Mouse (Mus musculus): ENCODE measurements around the gene Pla2g2d. TPM values are rescaled to one million over a fixed set of nuclear protein-coding genes. Genes with fewer than 3 reads are reported as not detected.

Gene Pla2g2d
- polyA plus RNA-seq, 1 experiment from 2014 or later = 0.18 TPM

DNA sequence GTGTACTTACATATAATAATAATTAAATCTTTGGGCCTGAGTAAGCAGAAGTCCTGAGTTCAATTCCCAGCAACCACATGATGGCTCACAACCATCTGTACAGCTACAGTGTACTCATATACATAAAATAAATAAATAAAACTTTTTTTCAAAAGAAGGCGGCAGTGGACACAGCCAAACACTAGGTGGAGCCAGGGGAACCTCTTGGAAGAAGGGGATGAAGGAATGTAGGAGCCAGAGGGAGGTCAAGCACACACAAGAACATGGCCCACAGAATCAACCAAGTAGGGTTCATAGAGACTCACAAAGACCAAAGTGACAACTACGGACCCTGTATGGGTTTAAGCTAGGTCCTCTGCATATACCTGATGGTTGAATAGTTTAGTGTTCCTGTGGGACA is 49.1 kb downstream of the Pla2g2d start:
- H3K36me3 ChIP-seq (ENCODE audit: insufficient read depth) = no peaks in the 10 kb centered on the region
- peak; percentile 46 for TF ChIP-seq CTCF (IDR thresholded peaks at IDR 0.05; ENCODE audit: low read depth)
- H3K4me3 ChIP-seq (ENCODE audit: low read depth, low read length) = no peak overlapping the region
- peaks cover 10% of the 10 kb centered on the region; the same call in 1 of the 2 replicates for H3K4me1 ChIP-seq (ENCODE audit: insufficient read depth)
- no peak for ATAC-seq (ENCODE audit: insufficient read depth)
- no peak overlapping the region for H3K27ac ChIP-seq (ENCODE audit: low read depth)
- DNase-seq = peak; percentile 41
- peaks cover 3% of the 10 kb centered on the region; the same call in 1 of the 2 replicates for H3K9me3 ChIP-seq (ENCODE audit: low read depth, low read length)
- no peak overlapping the region for H3K9ac ChIP-seq
- no peak overlapping the region for H3K4me2 ChIP-seq
- H3K27me3 ChIP-seq (ENCODE audit: insufficient read depth, low read length) = no peaks in the 10 kb centered on the region
- WGBS = 74% methylated on average over 2 of the region's 2 CpGs

DNA sequence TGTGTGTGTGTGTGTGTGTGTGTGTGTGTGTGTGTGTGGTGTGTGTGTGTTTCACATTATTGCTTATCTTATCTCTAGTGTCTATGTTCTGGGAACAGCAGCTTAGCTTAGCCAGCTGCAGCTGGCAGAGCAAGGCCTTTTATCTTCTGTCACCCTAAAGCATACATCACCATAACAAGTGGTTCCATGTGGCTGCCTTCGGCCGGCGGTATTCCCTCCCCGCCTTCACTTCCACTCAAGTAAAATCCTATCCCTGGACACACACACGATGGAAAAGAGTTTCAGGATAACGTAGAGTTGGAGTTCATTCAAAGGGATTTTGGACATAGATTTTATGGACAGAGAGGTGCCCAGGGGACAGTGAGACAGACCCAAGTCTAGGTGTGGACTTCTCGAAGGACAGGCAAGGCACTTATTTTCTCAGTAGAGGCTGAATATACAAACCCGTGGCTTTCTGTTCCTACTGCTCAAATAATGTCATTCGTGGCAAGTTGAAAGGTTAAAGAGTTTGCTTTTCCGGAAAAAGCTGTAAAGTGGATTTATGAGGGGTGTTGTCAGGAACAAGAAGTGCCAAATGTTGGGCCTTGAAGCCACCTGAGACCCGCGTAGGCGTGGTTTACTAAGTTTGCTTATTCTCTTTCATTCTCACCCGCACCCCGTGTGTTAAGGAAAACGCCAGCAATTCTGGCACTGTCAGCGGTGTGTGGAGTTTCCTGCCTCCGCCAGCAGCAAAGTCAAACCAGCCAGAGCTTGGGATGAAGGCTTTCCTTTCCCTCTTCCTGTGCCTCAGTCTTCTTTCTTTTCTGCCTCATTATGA is 50.4 kb downstream of the Pla2g2d start:
- no peak overlapping the region for H3K4me3 ChIP-seq (ENCODE audit: low read depth, low read length)
- H3K27me3 ChIP-seq (ENCODE audit: insufficient read depth, low read length) = no peaks in the 10 kb centered on the region
- DNase-seq (peak; percentile 77), ATAC-seq (ENCODE audit: insufficient read depth) (peak; percentile 85; the same call in 1 of the 2 replicates)
- H3K9me3 ChIP-seq (ENCODE audit: low read depth, low read length) = peaks cover 3% of the 10 kb centered on the region; the same call in 1 of the 2 replicates
- H3K9ac ChIP-seq = no peak overlapping the region
- WGBS = 4% methylated on average over 18 of the region's 18 CpGs
- peak overlapping the region; percentile 36 for H3K4me2 ChIP-seq
- H3K27ac ChIP-seq (ENCODE audit: low read depth) = no peak overlapping the region
- H3K4me1 ChIP-seq (ENCODE audit: insufficient read depth) = peaks cover 10% of the 10 kb centered on the region; the same call in 1 of the 2 replicates
- no peaks in the 10 kb centered on the region for H3K36me3 ChIP-seq (ENCODE audit: insufficient read depth)
- no peak for TF ChIP-seq CTCF (IDR thresholded peaks at IDR 0.05; ENCODE audit: low read depth)

DNA sequence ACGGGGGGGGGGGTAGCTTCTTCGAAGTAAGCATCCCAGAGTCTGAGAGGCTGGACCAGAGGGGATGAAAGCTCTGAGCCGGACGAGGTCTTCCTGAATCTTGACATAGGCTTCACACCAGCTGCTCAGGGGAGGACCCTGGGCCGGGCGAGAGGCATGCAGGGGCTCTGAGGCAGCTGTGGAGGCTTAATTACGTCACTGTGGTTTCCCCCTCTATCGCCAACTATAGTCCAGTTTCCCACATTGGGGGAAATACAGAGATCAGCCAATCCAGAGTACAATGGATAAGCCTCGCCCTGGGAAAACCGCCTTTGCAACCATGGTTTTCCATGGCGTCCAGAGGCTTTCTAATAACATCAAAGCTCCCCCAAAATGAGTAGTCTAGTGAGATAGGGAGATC is 51.6 kb downstream of the Pla2g2d start:
- no peak for TF ChIP-seq CTCF (IDR thresholded peaks at IDR 0.05; ENCODE audit: low read depth)
- no peak for ATAC-seq (ENCODE audit: insufficient read depth)
- H3K9me3 ChIP-seq (ENCODE audit: low read depth, low read length) = peaks cover 3% of the 10 kb centered on the region; the same call in 1 of the 2 replicates
- no peak overlapping the region for H3K9ac ChIP-seq
- peak; percentile 23 for DNase-seq
- H3K4me2 ChIP-seq = no peak overlapping the region
- no peaks in the 10 kb centered on the region for H3K36me3 ChIP-seq (ENCODE audit: insufficient read depth)
- peaks cover 10% of the 10 kb centered on the region; the same call in 1 of the 2 replicates for H3K4me1 ChIP-seq (ENCODE audit: insufficient read depth)
- H3K4me3 ChIP-seq (ENCODE audit: low read depth, low read length) = no peak overlapping the region
- H3K27ac ChIP-seq (ENCODE audit: low read depth) = no peak overlapping the region
- no peaks in the 10 kb centered on the region for H3K27me3 ChIP-seq (ENCODE audit: insufficient read depth, low read length)
- WGBS = 38% methylated on average over 11 of the region's 11 CpGs

Other genes with a start within 250 kb of the Pla2g2d start
- gene Vwa5b1, start 139.9 kb upstream of the Pla2g2d start, polyA plus RNA-seq (2014; fragmentation: Nextera tagmentation; extraction: Ambion mirVana) = 0.11 and 0.15 TPM in 2 replicates
- gene Pla2g2c, start 50.9 kb upstream of the Pla2g2d start, polyA plus RNA-seq (2014; fragmentation: Nextera tagmentation; extraction: Ambion mirVana) = 0.15 and 0.25 TPM in 2 replicates
- gene Ubxn10, start 38.6 kb upstream of the Pla2g2d start, polyA plus RNA-seq (2014; fragmentation: Nextera tagmentation; extraction: Ambion mirVana) = 1.5 and 1.7 TPM in 2 replicates
- not detected in 2 replicates for gene Pla2g2f, start 18.1 kb upstream of the Pla2g2d start, polyA plus RNA-seq (2014; fragmentation: Nextera tagmentation; extraction: Ambion mirVana)
- gene Pla2g5, start 87.7 kb downstream of the Pla2g2d start, polyA plus RNA-seq (2014; fragmentation: Nextera tagmentation; extraction: Ambion mirVana) = 0.46 and 0.61 TPM in 2 replicates
- not detected in 2 replicates for gene Gm13030, start 98.2 kb downstream of the Pla2g2d start, polyA plus RNA-seq (2014; fragmentation: Nextera tagmentation; extraction: Ambion mirVana)
- not detected in 2 replicates for gene Pla2g2e, start 102.2 kb downstream of the Pla2g2d start, polyA plus RNA-seq (2014; fragmentation: Nextera tagmentation; extraction: Ambion mirVana)
- gene Otud3, start 138.2 kb downstream of the Pla2g2d start, polyA plus RNA-seq (2014; fragmentation: Nextera tagmentation; extraction: Ambion mirVana) = 3.0 and 3.2 TPM in 2 replicates
- 0.24 and 0.69 TPM in 2 replicates for gene Rnf186, start 191.4 kb downstream of the Pla2g2d start, polyA plus RNA-seq (2014; fragmentation: Nextera tagmentation; extraction: Ambion mirVana)
- 2.6 and 3.7 TPM in 2 replicates for gene Tmco4, start 197.2 kb downstream of the Pla2g2d start, polyA plus RNA-seq (2014; fragmentation: Nextera tagmentation; extraction: Ambion mirVana)

Measured in lung, embryonic 14.5 days (tissue).